Mouse (Mus musculus) thymus, adult 2 months (tissue): ENCODE results near the gene Zfp59. TPM values are rescaled to one million over a fixed set of nuclear protein-coding genes. Genes with fewer than 3 reads are reported as not detected.
"Not testable (repeated sequence)": the region's sequence is repeated elsewhere in the genome, so short reads cannot be mapped to it uniquely, and the experiment has no call there.

Experiments
- DNase-seq: peaks from one replicate; pipeline ENCODE4 v3.0.0; 2021
- H3K27ac ChIP-seq: fragments of 200-500 bp; 2 replicates; pipeline ENCODE4 v1.5.1; 2012; ENCODE audit warnings: low read length, control low read depth; ENCODE audit not compliant: control insufficient read depth, insufficient read depth
- H3K27me3 ChIP-seq: fragments of 200-500 bp; 2 replicates; pipeline ENCODE4 v1.6.1; 2012; ENCODE audit warnings: mild to moderate bottlenecking, low read length, moderate library complexity, mixed read lengths; ENCODE audit not compliant: control insufficient read depth, insufficient read depth
- H3K36me3 ChIP-seq: fragments of 200-500 bp; 2 replicates; pipeline ENCODE4 v1.6.1; 2012; ENCODE audit warnings: mild to moderate bottlenecking, low read length, moderate library complexity; ENCODE audit not compliant: control insufficient read depth, insufficient read depth
- H3K4me1 ChIP-seq: fragments of 200-500 bp; replicated peaks from 2 replicates; pipeline ENCODE4 v1.6.1; 2012; ENCODE audit warnings: low read length; ENCODE audit not compliant: control insufficient read depth, insufficient read depth
- H3K4me3 ChIP-seq: fragments of 200-500 bp; 2 replicates; pipeline ENCODE4 v1.5.1; 2012; ENCODE audit warnings: mild to moderate bottlenecking, low read length, control low read depth, moderate library complexity; ENCODE audit not compliant: control insufficient read depth, insufficient read depth
- CTCF ChIP-seq: fragments of 200-500 bp; IDR thresholded peaks from 2 replicates; pipeline ENCODE4 v1.5.1; 2012; ENCODE audit warnings: mild to moderate bottlenecking, control low read depth, low read length, moderate library complexity, borderline replicate concordance; ENCODE audit not compliant: control insufficient read depth, poor library complexity, insufficient read depth; ENCODE audit errors: extremely low read depth
- POLR2A ChIP-seq: fragments of 200-500 bp; IDR thresholded peaks from 2 replicates; pipeline ENCODE4 v1.6.1; 2012; ENCODE audit warnings: mild to moderate bottlenecking, low read length, control low read depth, moderate library complexity; ENCODE audit not compliant: control insufficient read depth, poor library complexity, insufficient read depth; ENCODE audit errors: extremely low read depth
- WGBS: fragments of 180-500 bp; shearing (Covaris S2); methylation state at CpG from one replicate; pipeline ENCODE4 v1.1.7; 2018; 5-methylcytosine and 5-hydroxymethylcytosine counted together
- polyA plus RNA-seq: library from polyadenylated mRNA; depleted of rRNA; stranded (reverse); fragments of >200 nt; gene quantifications from 2 replicates; pipeline ENCODE4 v1.2.3, GENCODE M21; 2012

Zfp59 gene
- polyA plus RNA-seq, 1 experiment: 0.94 TPM

DNA sequence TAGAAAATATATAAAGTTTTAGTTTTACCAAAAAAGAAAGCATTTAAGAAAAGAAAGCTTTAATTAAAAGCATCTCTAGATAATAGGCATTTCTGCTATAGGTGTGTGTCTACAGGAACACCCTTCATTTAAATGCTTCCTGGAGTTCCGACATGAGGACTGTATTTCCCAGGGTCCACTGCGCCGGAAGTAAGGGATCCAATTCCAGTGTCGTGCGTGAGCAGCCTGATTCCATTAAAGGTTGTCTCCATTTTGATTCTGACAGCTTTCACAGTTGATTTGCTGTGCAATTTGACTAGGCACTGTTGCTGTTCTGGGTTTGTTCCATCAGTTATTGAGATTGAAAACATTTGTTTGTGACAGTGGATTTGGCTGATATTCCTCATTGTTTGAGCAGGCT lies 35.4 kb upstream of the Zfp59 start:
- no peak overlapping the region for H3K27ac ChIP-seq
- no peak overlapping the region for H3K4me3 ChIP-seq
- WGBS: 92% methylated on average over 5 of the region's 5 CpGs
- H3K27me3 ChIP-seq: no peaks in the 10 kb centered on the region
- 0 out of 2 replicates have a peak, but pooled peaks cover 2% of the 10 kb centered on the region for H3K4me1 ChIP-seq
- no peak for DNase-seq
- TF ChIP-seq POLR2A (no peak), CTCF (no peak)
- H3K36me3 ChIP-seq: no peaks in the 10 kb centered on the region

DNA sequence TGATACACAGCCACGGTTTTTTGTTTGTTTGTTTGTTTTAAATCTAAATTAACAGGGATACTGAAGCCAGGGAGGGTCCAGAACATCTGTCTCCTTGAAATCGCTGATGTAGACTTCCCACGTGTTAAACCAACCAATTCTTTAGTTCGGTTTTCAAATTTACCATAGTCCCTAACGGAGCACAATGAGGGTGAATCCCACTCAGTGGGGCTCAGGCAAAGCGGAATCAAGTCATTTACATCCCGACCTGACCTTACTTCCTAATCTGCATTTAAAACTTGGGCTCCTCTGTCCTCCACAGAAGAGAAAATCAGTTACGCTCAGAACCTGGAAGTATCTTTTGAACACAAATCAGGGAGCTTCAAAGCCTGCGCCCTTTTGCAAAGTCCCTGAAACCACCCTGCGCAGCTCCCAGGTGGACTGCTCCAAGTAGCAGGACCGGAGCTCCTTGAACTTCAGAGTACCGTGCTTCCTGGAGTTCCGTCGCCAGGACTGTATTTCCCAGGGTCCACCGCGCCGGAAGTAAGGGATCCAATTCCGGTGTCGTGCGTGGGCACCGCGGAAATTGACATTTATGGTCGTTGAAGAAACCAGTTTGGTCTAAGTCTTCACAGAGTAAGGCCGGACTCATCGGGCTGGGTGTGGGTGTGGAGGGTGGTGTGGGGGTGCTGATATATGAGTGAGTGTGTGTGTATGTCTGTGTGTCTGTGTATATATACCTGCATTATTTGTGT lies 33.9 kb upstream of the Zfp59 start:
- H3K27me3 ChIP-seq: no peaks in the 10 kb centered on the region
- TF ChIP-seq CTCF (no peak), POLR2A (peak; percentile 56; the same call in 1 of the 2 replicates)
- DNase-seq: peak; percentile 84
- under 1% methylated on average over 25 of the region's 25 CpGs for WGBS
- no peak overlapping the region for H3K27ac ChIP-seq
- 0 out of 2 replicates have a peak, but pooled peaks cover 2% of the 10 kb centered on the region for H3K4me1 ChIP-seq
- H3K36me3 ChIP-seq: peaks cover 2% of the 10 kb centered on the region
- peak overlapping the region; percentile 83 for H3K4me3 ChIP-seq

- peaks cover 14% of the 10 kb centered on the region for H3K36me3 ChIP-seq
- DNase-seq, H3K27me3 ChIP-seq, H3K27ac ChIP-seq, H3K4me3 ChIP-seq, H3K4me1 ChIP-seq: not testable (repeated sequence)
- 93% methylated on average over 3 of the region's 3 CpGs for WGBS
These were observed 31.5 kb upstream of the Zfp59 start, which contains the start of gene Zfp626 for GRCm38 (mm10) chr7:27806896-27807295. Zfp626 (plus strand) TSS chr7:27807196.

DNA sequence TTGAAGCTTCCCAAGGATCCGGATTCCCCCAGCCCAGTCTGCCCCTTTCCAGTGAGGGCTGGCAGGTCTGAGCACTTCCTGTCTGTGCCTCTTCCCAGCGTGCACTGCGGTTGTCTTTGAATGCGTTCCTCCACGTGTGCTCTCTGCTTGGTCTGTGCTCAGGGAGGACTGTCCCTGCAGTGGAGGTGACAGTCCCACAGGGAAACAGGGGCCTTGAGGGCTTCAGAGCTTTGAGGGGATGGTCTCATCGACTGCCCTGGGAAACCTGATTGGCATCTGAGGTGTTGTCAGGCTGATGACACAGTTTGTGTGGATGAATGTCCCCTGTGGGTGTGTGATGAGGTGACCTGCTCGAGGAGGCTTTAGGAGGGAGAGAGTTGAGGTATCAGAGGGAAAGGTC lies 31.1 kb upstream of the Zfp59 start:
- H3K4me1 ChIP-seq, H3K4me3 ChIP-seq, H3K27ac ChIP-seq, DNase-seq, H3K27me3 ChIP-seq: not testable (repeated sequence)
- H3K36me3 ChIP-seq: peaks cover 14% of the 10 kb centered on the region
- WGBS: 88% methylated on average over 7 of the region's 7 CpGs

DNA sequence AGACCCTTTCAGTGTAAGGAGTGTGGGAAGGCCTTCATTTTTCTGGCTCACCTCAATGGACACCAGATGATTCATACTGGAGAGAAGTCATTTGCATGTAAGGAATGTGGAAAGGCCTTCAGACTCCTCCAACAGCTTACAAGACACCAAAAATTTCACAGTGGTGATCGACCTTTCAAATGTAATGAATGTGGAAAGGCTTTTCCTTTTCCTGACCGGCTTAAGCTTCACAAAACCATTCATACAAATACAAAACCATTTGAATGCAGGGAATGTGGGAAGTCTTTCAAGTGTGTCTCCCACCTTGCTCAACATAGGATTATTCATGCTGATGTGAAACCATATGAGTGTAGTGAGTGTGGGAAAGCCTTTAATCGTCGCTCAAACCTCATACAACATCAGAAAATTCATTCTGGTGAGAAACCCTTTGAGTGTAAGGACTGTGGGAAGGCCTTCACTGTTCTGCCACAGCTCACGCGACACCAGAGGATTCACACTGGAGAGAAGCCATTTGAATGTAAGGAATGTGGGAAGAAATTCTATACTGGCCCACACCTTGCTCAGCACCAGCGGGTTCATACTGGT lies 19.8 kb upstream of the Zfp59 start:
- TF ChIP-seq CTCF: no peak
- Histone ChIP-seq H3K27me3 (no peaks in the 10 kb centered on the region), H3K27ac (no peak overlapping the region), H3K36me3 (peaks cover 11% of the 10 kb centered on the region), H3K4me1 (no peaks in the 10 kb centered on the region), H3K4me3 (no peak overlapping the region)
- 97% methylated on average over 7 of the region's 7 CpGs for WGBS
- no peak for DNase-seq

DNA sequence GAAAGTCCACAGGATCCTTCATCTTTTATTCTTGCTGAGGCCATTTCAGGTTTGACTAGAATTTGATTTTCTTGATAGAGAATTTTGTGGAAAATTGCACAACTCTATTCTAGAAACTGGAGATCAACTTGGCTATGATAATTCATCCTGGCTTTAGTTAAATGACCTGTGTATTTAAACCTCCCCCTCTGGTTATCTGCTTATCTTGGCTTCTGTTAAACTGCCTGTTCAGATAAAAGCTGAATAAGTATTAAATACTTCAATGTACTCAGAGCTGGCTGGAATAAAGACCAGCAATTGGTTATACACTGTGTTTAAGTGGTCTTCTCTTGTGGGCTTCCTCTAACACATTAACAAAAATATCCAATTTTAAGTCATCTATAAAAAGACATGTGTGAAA lies 15.8 kb upstream of the Zfp59 start:
- no peaks in the 10 kb centered on the region for H3K27me3 ChIP-seq
- no peak for DNase-seq
- no peaks in the 10 kb centered on the region for H3K4me1 ChIP-seq
- no peak overlapping the region for H3K4me3 ChIP-seq
- TF ChIP-seq POLR2A (no peak), CTCF (no peak)
- no peak overlapping the region for H3K27ac ChIP-seq
- peaks cover 11% of the 10 kb centered on the region for H3K36me3 ChIP-seq

GRCm38 (mm10) chr7:27834131-27834530 lies 4.3 kb upstream of the Zfp59 start:
- WGBS: 86% methylated on average over 2 of the region's 2 CpGs
- Histone ChIP-seq H3K36me3 (no peaks in the 10 kb centered on the region), H3K4me1 (peaks cover 7% of the 10 kb centered on the region), H3K4me3 (no peak overlapping the region), H3K27ac (no peak overlapping the region), H3K27me3 (no peaks in the 10 kb centered on the region)
- DNase-seq: no peak
- TF ChIP-seq CTCF (no peak), POLR2A (no peak)
